Mouse (Mus musculus): ENCODE measurements around the gene Gmds. TPM values are rescaled to one million over a fixed set of nuclear protein-coding genes. Genes with fewer than 3 reads are reported as not detected.

Gene Gmds
- polyA plus RNA-seq, 1 experiment from 2014 or later = 29.2 TPM

- H3K4me3 ChIP-seq (ENCODE audit: low read depth, low read length) = no peak overlapping the region
- H3K36me3 ChIP-seq (ENCODE audit: insufficient read depth) = no peaks in the 10 kb centered on the region
- H3K4me2 ChIP-seq = no peak overlapping the region
- no peaks in the 10 kb centered on the region for H3K27me3 ChIP-seq (ENCODE audit: insufficient read depth, low read length)
- 34% methylated on average over 3 of the region's 3 CpGs for WGBS
- H3K27ac ChIP-seq (ENCODE audit: low read depth) = peak overlapping the region; percentile 26; the same call in 1 of the 2 replicates
- peak; percentile 66; the same call in 1 of the 2 replicates for ATAC-seq (ENCODE audit: insufficient read depth)
- H3K9ac ChIP-seq = no peak overlapping the region
- no peak for TF ChIP-seq CTCF (IDR thresholded peaks at IDR 0.05; ENCODE audit: low read depth)
- H3K9me3 ChIP-seq (ENCODE audit: low read depth, low read length) = no peaks in the 10 kb centered on the region
- peak; percentile 55 for DNase-seq
- no peaks in the 10 kb centered on the region for H3K4me1 ChIP-seq (ENCODE audit: insufficient read depth)
Observed at GRCm38 (mm10) chr13:31888500-31888899, 450.0 kb downstream of the Gmds start.

- no peak for TF ChIP-seq CTCF (IDR thresholded peaks at IDR 0.05; ENCODE audit: low read depth)
- Histone ChIP-seq H3K4me1 (ENCODE audit: insufficient read depth) (no peaks in the 10 kb centered on the region), H3K4me3 (ENCODE audit: low read depth, low read length) (no peak overlapping the region), H3K9me3 (ENCODE audit: low read depth, low read length) (no peaks in the 10 kb centered on the region), H3K4me2 (no peak overlapping the region), H3K27ac (ENCODE audit: low read depth) (no peak overlapping the region), H3K27me3 (ENCODE audit: insufficient read depth, low read length) (no peaks in the 10 kb centered on the region), H3K9ac (no peak overlapping the region), H3K36me3 (ENCODE audit: insufficient read depth) (no peaks in the 10 kb centered on the region)
- DNase-seq (no peak), ATAC-seq (ENCODE audit: insufficient read depth) (no peak)
- WGBS = 82% methylated on average over 1 of the region's 1 CpGs
Observed at GRCm38 (mm10) chr13:31885769-31886168, 452.8 kb downstream of the Gmds start.

DNA sequence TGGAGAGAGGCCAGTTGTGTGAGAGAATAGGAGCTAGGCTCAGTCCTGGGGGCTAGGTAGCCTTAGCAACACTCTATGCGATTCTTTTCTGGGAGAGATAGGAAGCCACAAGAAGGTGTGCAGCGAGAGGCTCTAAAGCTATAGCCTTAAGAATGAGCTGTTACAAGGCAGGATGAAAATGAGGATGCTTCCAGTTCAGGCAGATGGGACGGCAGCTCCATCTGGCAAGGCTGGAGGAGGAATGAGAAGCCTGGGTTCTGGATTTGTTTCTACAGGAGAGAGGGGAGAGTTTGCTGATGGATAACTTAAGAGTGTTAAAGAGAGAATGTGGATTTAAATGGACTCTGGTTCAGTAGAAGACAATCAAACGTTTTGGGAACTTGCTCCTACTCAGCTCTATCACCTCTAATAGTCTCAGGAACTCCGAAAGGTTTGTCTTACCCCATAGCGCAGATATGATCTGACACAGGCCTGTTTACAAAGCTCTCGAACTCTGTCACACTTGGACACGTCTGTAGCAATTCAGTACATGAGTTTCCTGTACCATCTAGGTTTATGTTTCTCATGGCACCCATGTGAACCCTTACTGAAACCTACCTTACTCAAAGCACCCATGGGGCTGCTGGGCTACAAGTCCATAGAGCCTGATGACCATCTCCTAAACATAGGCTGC, 459.6 kb downstream of the Gmds start:
- no peaks in the 10 kb centered on the region for H3K36me3 ChIP-seq (ENCODE audit: insufficient read depth)
- H3K9me3 ChIP-seq (ENCODE audit: low read depth, low read length) = no peaks in the 10 kb centered on the region
- no peaks in the 10 kb centered on the region for H3K4me1 ChIP-seq (ENCODE audit: insufficient read depth)
- H3K4me3 ChIP-seq (ENCODE audit: low read depth, low read length) = no peak overlapping the region
- H3K4me2 ChIP-seq = no peak overlapping the region
- H3K9ac ChIP-seq = no peak overlapping the region
- H3K27ac ChIP-seq (ENCODE audit: low read depth) = no peak overlapping the region
- ATAC-seq (ENCODE audit: insufficient read depth) (no peak), DNase-seq (no peak)
- TF ChIP-seq CTCF (IDR thresholded peaks at IDR 0.05; ENCODE audit: low read depth) = no peak
- WGBS = 67% methylated on average over 8 of the region's 8 CpGs
- no peaks in the 10 kb centered on the region for H3K27me3 ChIP-seq (ENCODE audit: insufficient read depth, low read length)

GRCm38 (mm10) chr13:31877061-31877460, 461.5 kb downstream of the Gmds start:
- no peaks in the 10 kb centered on the region for H3K36me3 ChIP-seq (ENCODE audit: insufficient read depth)
- no peaks in the 10 kb centered on the region for H3K9me3 ChIP-seq (ENCODE audit: low read depth, low read length)
- peak; percentile 66 for DNase-seq
- H3K4me3 ChIP-seq (ENCODE audit: low read depth, low read length) = no peak overlapping the region
- H3K27ac ChIP-seq (ENCODE audit: low read depth) = no peak overlapping the region
- no peak for TF ChIP-seq CTCF (IDR thresholded peaks at IDR 0.05; ENCODE audit: low read depth)
- H3K27me3 ChIP-seq (ENCODE audit: insufficient read depth, low read length) = no peaks in the 10 kb centered on the region
- no peak overlapping the region for H3K4me2 ChIP-seq
- no peaks in the 10 kb centered on the region for H3K4me1 ChIP-seq (ENCODE audit: insufficient read depth)
- H3K9ac ChIP-seq = no peak overlapping the region
- peak; percentile 70 for ATAC-seq (ENCODE audit: insufficient read depth)
- WGBS = 37% methylated on average over 4 of the region's 4 CpGs

GRCm38 (mm10) chr13:31874427-31874826, 464.1 kb downstream of the Gmds start:
- Histone ChIP-seq H3K27me3 (ENCODE audit: insufficient read depth, low read length) (no peaks in the 10 kb centered on the region), H3K36me3 (ENCODE audit: insufficient read depth) (no peaks in the 10 kb centered on the region), H3K4me1 (ENCODE audit: insufficient read depth) (no peaks in the 10 kb centered on the region), H3K4me3 (ENCODE audit: low read depth, low read length) (no peak overlapping the region), H3K4me2 (no peak overlapping the region), H3K27ac (ENCODE audit: low read depth) (no peak overlapping the region), H3K9ac (no peak overlapping the region), H3K9me3 (ENCODE audit: low read depth, low read length) (no peaks in the 10 kb centered on the region)
- DNase-seq (no peak), ATAC-seq (ENCODE audit: insufficient read depth) (no peak)
- no peak for TF ChIP-seq CTCF (IDR thresholded peaks at IDR 0.05; ENCODE audit: low read depth)
- 68% methylated on average over 3 of the region's 3 CpGs for WGBS

DNA sequence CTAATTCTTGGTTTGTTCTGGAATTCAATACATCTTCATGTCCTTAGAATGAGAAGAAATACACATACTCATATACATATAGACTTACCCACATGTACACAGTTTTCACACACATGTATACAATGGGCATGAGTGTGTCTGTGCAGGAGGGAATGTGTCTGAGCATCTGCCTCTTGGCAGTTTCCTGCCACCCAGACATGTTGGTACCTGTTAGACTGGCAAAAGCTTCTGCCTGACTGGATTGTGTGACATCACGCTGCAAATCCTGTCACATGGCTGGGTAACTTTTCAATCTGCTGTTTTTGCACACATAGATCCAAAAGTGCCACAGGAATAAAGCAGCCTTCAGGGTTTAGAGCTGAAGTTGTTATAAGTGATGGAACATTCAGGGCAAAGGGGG, 465.3 kb downstream of the Gmds start:
- no peaks in the 10 kb centered on the region for H3K9me3 ChIP-seq (ENCODE audit: low read depth, low read length)

DNA sequence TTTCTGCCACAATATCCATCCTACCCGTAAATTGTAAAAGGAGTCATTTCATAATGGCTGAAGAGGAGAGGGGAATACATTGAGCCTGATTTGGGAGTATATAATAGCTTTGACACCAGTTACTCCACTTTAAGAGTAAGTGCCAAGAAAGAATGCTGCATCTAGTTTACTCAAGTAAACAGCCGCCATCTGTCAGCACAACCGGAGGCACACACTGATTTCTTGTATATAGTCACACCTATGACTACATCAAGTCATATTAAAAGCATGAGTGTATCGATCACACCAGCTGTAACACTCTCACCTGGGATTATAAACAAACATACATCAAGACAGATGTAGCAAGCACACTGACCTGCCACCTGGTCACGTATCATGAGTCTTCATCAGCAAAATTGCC, 473.8 kb downstream of the Gmds start:
- Histone ChIP-seq H3K9me3 (ENCODE audit: low read depth, low read length) (no peaks in the 10 kb centered on the region), H3K4me2 (no peak overlapping the region), H3K36me3 (ENCODE audit: insufficient read depth) (no peaks in the 10 kb centered on the region), H3K4me1 (ENCODE audit: insufficient read depth) (no peaks in the 10 kb centered on the region), H3K4me3 (ENCODE audit: low read depth, low read length) (no peak overlapping the region), H3K27ac (ENCODE audit: low read depth) (no peak overlapping the region), H3K9ac (no peak overlapping the region), H3K27me3 (ENCODE audit: insufficient read depth, low read length) (no peaks in the 10 kb centered on the region)
- WGBS = 74% methylated on average over 5 of the region's 5 CpGs
- ATAC-seq (ENCODE audit: insufficient read depth) = no peak
- no peak for TF ChIP-seq CTCF (IDR thresholded peaks at IDR 0.05; ENCODE audit: low read depth)
- no peak for DNase-seq

More for the DNA sequence above, 465.3 kb downstream of the Gmds start:
- H3K27ac ChIP-seq (ENCODE audit: low read depth) = no peak overlapping the region
- WGBS = 84% methylated on average over 1 of the region's 1 CpGs
- no peak for TF ChIP-seq CTCF (IDR thresholded peaks at IDR 0.05; ENCODE audit: low read depth)
- no peaks in the 10 kb centered on the region for H3K27me3 ChIP-seq (ENCODE audit: insufficient read depth, low read length)
- H3K36me3 ChIP-seq (ENCODE audit: insufficient read depth) = no peaks in the 10 kb centered on the region
- no peaks in the 10 kb centered on the region for H3K4me1 ChIP-seq (ENCODE audit: insufficient read depth)
- no peak for DNase-seq
- no peak overlapping the region for H3K4me2 ChIP-seq
- no peak overlapping the region for H3K9ac ChIP-seq
- no peak overlapping the region for H3K4me3 ChIP-seq (ENCODE audit: low read depth, low read length)
- no peak for ATAC-seq (ENCODE audit: insufficient read depth)
